Mouse (Mus musculus) hindbrain, embryonic 10.5 days (tissue): ENCODE measurements at regions not wholly inside any gene's neighbourhood (a gene's known extent, or its start where the extent isn't known, plus 50 kb on each side); places are given as distances from the start of the nearest gene placed in this dataset.

Source experiments
- DNase-seq: peaks from one replicate; pipeline ENCODE4 v3.0.0-alpha.2; 2017; ENCODE audit warnings: low spot score
- H3K27ac ChIP-seq: fragments of 300-500 bp; sonication (generic); 2 replicates; pipeline ENCODE4 v1.5.1; 2016; ENCODE audit warnings: mild to moderate bottlenecking, moderate library complexity
- H3K27me3 ChIP-seq: fragments of 300-500 bp; sonication (generic); 2 replicates; pipeline ENCODE4 v1.6.1; 2016; ENCODE audit warnings: mild to moderate bottlenecking; ENCODE audit not compliant: poor library complexity, insufficient read depth, severe bottlenecking
- H3K36me3 ChIP-seq: fragments of 300-500 bp; sonication (generic); 2 replicates; pipeline ENCODE4 v1.6.1; 2016; ENCODE audit warnings: mild to moderate bottlenecking, moderate library complexity
- H3K4me1 ChIP-seq: fragments of 300-500 bp; sonication (generic); replicated peaks from 2 replicates; pipeline ENCODE4 v1.6.1; 2016; ENCODE audit warnings: mild to moderate bottlenecking
- H3K4me3 ChIP-seq: fragments of 300-500 bp; sonication (generic); 2 replicates; pipeline ENCODE4 v1.5.1; 2016; ENCODE audit warnings: mild to moderate bottlenecking, moderate library complexity
- H3K9me3 ChIP-seq: fragments of 300-500 bp; sonication (generic); 2 replicates; pipeline ENCODE4 v1.6.1; 2016; ENCODE audit warnings: mild to moderate bottlenecking, moderate library complexity
- WGBS: fragments of 180-500 bp; shearing (Covaris S2); methylation state at CpG from one replicate; pipeline ENCODE4 v1.1.7; 2016; 5-methylcytosine and 5-hydroxymethylcytosine counted together

- H3K36me3 ChIP-seq: no peaks in the 10 kb centered on the region
- no peaks in the 10 kb centered on the region for H3K9me3 ChIP-seq
- 90% methylated on average over 4 of the region's 4 CpGs for WGBS
- H3K4me3 ChIP-seq: no peak overlapping the region
- H3K4me1 ChIP-seq: no peaks in the 10 kb centered on the region
- DNase-seq: no peak
- H3K27me3 ChIP-seq: no peaks in the 10 kb centered on the region
- H3K27ac ChIP-seq: no peak overlapping the region
These were observed 1077.4 kb downstream of the Car8 start for GRCm38 (mm10) chr4:7161411-7161810.

GRCm38 (mm10) chr4:7157883-7158282 is 1081.0 kb downstream of the Car8 start:
- DNase-seq: no peak
- Histone ChIP-seq H3K27me3 (no peaks in the 10 kb centered on the region), H3K4me3 (no peak overlapping the region), H3K4me1 (no peaks in the 10 kb centered on the region), H3K36me3 (no peaks in the 10 kb centered on the region), H3K27ac (no peak overlapping the region), H3K9me3 (no peaks in the 10 kb centered on the region)
- 76% methylated on average over 3 of the region's 3 CpGs for WGBS

- 63% methylated on average over 3 of the region's 3 CpGs for WGBS
- Histone ChIP-seq H3K27ac (no peak overlapping the region), H3K4me1 (no peaks in the 10 kb centered on the region), H3K4me3 (no peak overlapping the region), H3K27me3 (no peaks in the 10 kb centered on the region), H3K36me3 (no peaks in the 10 kb centered on the region), H3K9me3 (no peaks in the 10 kb centered on the region)
- no peak for DNase-seq
These were observed 1084.6 kb downstream of the Car8 start for GRCm38 (mm10) chr4:7154256-7154655.

GRCm38 (mm10) chr4:7153835-7154234 is 1085.0 kb downstream of the Car8 start:
- WGBS: 16% methylated on average over 1 of the region's 1 CpGs
- DNase-seq: no peak
- no peak overlapping the region for H3K4me3 ChIP-seq
- no peaks in the 10 kb centered on the region for H3K4me1 ChIP-seq
- H3K36me3 ChIP-seq: no peaks in the 10 kb centered on the region
- H3K27ac ChIP-seq: no peak overlapping the region
- H3K9me3 ChIP-seq: no peaks in the 10 kb centered on the region
- H3K27me3 ChIP-seq: no peaks in the 10 kb centered on the region

- no peak for DNase-seq
- Histone ChIP-seq H3K27ac (no peak overlapping the region), H3K27me3 (no peaks in the 10 kb centered on the region), H3K9me3 (no peaks in the 10 kb centered on the region), H3K36me3 (no peaks in the 10 kb centered on the region), H3K4me3 (no peak overlapping the region), H3K4me1 (no peaks in the 10 kb centered on the region)
- WGBS: 70% methylated on average over 2 of the region's 2 CpGs
These were observed 1093.1 kb downstream of the Car8 start for GRCm38 (mm10) chr4:7145756-7146155.

GRCm38 (mm10) chr4:7144215-7144614 is 1094.6 kb downstream of the Car8 start:
- Histone ChIP-seq H3K4me3 (no peak overlapping the region), H3K4me1 (no peaks in the 10 kb centered on the region), H3K27me3 (no peaks in the 10 kb centered on the region), H3K9me3 (no peaks in the 10 kb centered on the region), H3K36me3 (no peaks in the 10 kb centered on the region), H3K27ac (no peak overlapping the region)
- DNase-seq: no peak

- Histone ChIP-seq H3K4me1 (no peaks in the 10 kb centered on the region), H3K27ac (no peak overlapping the region), H3K36me3 (no peaks in the 10 kb centered on the region), H3K27me3 (no peaks in the 10 kb centered on the region), H3K4me3 (no peak overlapping the region), H3K9me3 (no peaks in the 10 kb centered on the region)
- DNase-seq: no peak
- WGBS: 84% methylated on average over 2 of the region's 2 CpGs
These were observed 1095.2 kb downstream of the Car8 start for GRCm38 (mm10) chr4:7143676-7144075.

- H3K27me3 ChIP-seq: no peaks in the 10 kb centered on the region
- H3K4me1 ChIP-seq: no peaks in the 10 kb centered on the region
- H3K4me3 ChIP-seq: no peak overlapping the region
- H3K9me3 ChIP-seq: no peaks in the 10 kb centered on the region
- WGBS: 80% methylated on average over 6 of the region's 6 CpGs
- DNase-seq: no peak
- no peak overlapping the region for H3K27ac ChIP-seq
- no peaks in the 10 kb centered on the region for H3K36me3 ChIP-seq
These were observed 1096.1 kb downstream of the Car8 start for GRCm38 (mm10) chr4:7142781-7143180.

- WGBS: 51% methylated on average over 4 of the region's 4 CpGs
- no peaks in the 10 kb centered on the region for H3K27me3 ChIP-seq
- no peaks in the 10 kb centered on the region for H3K9me3 ChIP-seq
- no peak for DNase-seq
- H3K36me3 ChIP-seq: no peaks in the 10 kb centered on the region
- no peak overlapping the region for H3K4me3 ChIP-seq
- no peak overlapping the region for H3K27ac ChIP-seq
- H3K4me1 ChIP-seq: peaks cover 4% of the 10 kb centered on the region; the same call in 1 of the 2 replicates
These were observed 1126.7 kb downstream of the Car8 start for GRCm38 (mm10) chr4:7112159-7112558.

GRCm38 (mm10) chr4:7092957-7093356 is 1145.9 kb downstream of the Car8 start:
- Histone ChIP-seq H3K27me3 (no peaks in the 10 kb centered on the region), H3K4me3 (no peak overlapping the region), H3K4me1 (no peaks in the 10 kb centered on the region), H3K36me3 (no peaks in the 10 kb centered on the region), H3K27ac (no peak overlapping the region), H3K9me3 (no peaks in the 10 kb centered on the region)
- DNase-seq: no peak
- WGBS: 89% methylated on average over 7 of the region's 7 CpGs

- Histone ChIP-seq H3K36me3 (no peaks in the 10 kb centered on the region), H3K9me3 (peaks cover 8% of the 10 kb centered on the region; the same call in 1 of the 2 replicates), H3K27ac (no peak overlapping the region), H3K4me3 (no peak overlapping the region), H3K4me1 (no peaks in the 10 kb centered on the region), H3K27me3 (no peaks in the 10 kb centered on the region)
- no peak for DNase-seq
These were observed 1147.5 kb downstream of the Car8 start for GRCm38 (mm10) chr4:7091201-7091814.
